Mouse (Mus musculus) neural tube, embryonic 13.5 days (tissue): ENCODE results near the gene Cdc26. TPM values are rescaled to one million over a fixed set of nuclear protein-coding genes. Genes with fewer than 3 reads are reported as not detected.
A peak's percentile ranks its signal among the peaks of the same experiment; 100 is the strongest.

Experiments
- ATAC-seq: fragments of 200-750 bp; cut with Nextera tagmentation; 2 replicates; pipeline ENCODE4 v1.8.0; 2017; ENCODE audit warnings: low read depth, mild to moderate bottlenecking, moderate TSS enrichment, moderate library complexity
- H3K27ac ChIP-seq: fragments of 300-500 bp; sonication (generic); replicated peaks from 2 replicates; pipeline ENCODE4 v1.5.1; 2015; ENCODE audit warnings: moderate library complexity, mild to moderate bottlenecking, inconsistent platforms
- H3K27me3 ChIP-seq: fragments of 300-500 bp; sonication (generic); 2 replicates; pipeline ENCODE4 v1.6.1; 2015; ENCODE audit warnings: mild to moderate bottlenecking, inconsistent platforms
- H3K36me3 ChIP-seq: fragments of 300-500 bp; sonication (generic); 2 replicates; pipeline ENCODE4 v1.6.1; 2015; ENCODE audit warnings: mild to moderate bottlenecking, inconsistent platforms
- H3K4me1 ChIP-seq: fragments of 300-500 bp; sonication (generic); replicated peaks from 2 replicates; pipeline ENCODE4 v1.6.1; 2015; ENCODE audit warnings: inconsistent platforms
- H3K4me2 ChIP-seq: fragments of 300-500 bp; sonication (generic); 2 replicates; pipeline ENCODE4 v1.6.1; 2015; ENCODE audit warnings: inconsistent platforms, mild to moderate bottlenecking, moderate library complexity
- H3K4me3 ChIP-seq: fragments of 300-500 bp; sonication (generic); 2 replicates; pipeline ENCODE4 v1.5.1; 2015; ENCODE audit warnings: mild to moderate bottlenecking, inconsistent platforms
- H3K9ac ChIP-seq: fragments of 300-500 bp; sonication (generic); 2 replicates; pipeline ENCODE4 v1.6.1; 2015; ENCODE audit warnings: moderate library complexity, mild to moderate bottlenecking, inconsistent platforms
- H3K9me3 ChIP-seq: fragments of 300-500 bp; sonication (generic); 2 replicates; pipeline ENCODE4 v1.6.1; 2016; ENCODE audit warnings: inconsistent platforms
- WGBS: fragments of 180-500 bp; shearing (Covaris S2); methylation state at CpG from one replicate; pipeline ENCODE4 v1.1.7; 2015; 5-methylcytosine and 5-hydroxymethylcytosine counted together
- polyA plus RNA-seq: library from polyadenylated mRNA; unstranded; fragments of >200 nt; fragmentation: Nextera tagmentation; extraction: Ambion mirVana; gene quantifications from 2 replicates; pipeline ENCODE4 v1.2.1, GENCODE M21; 2015

Gene Cdc26
- polyA plus RNA-seq, 1 experiment from 2014 or later, result 98.8 TPM

GRCm38 (mm10) chr4:62393459-62393858, 15.0 kb downstream of the Cdc26 start:
- H3K27me3 ChIP-seq, result no peaks in the 10 kb centered on the region
- no peak overlapping the region for H3K4me3 ChIP-seq
- no peaks in the 10 kb centered on the region for H3K9me3 ChIP-seq
- no peak overlapping the region for H3K4me2 ChIP-seq
- no peaks in the 10 kb centered on the region for H3K4me1 ChIP-seq
- H3K36me3 ChIP-seq, result peaks cover 87% of the 10 kb centered on the region
- 9% methylated on average over 6 of the region's 6 CpGs for WGBS
- ATAC-seq, result no peak
- no peak overlapping the region for H3K9ac ChIP-seq
- 0 out of 2 replicates have a peak overlapping the region, but pooled peaks have one; percentile 4 for H3K27ac ChIP-seq

GRCm38 (mm10) chr4:62391892-62392291, 16.6 kb downstream of the Cdc26 start:
- no peaks in the 10 kb centered on the region for H3K27me3 ChIP-seq
- no peak overlapping the region for H3K9ac ChIP-seq
- H3K4me2 ChIP-seq, result no peak overlapping the region
- no peak for ATAC-seq
- H3K4me3 ChIP-seq, result no peak overlapping the region
- no peaks in the 10 kb centered on the region for H3K9me3 ChIP-seq
- no peak overlapping the region for H3K27ac ChIP-seq
- 89% methylated on average over 7 of the region's 7 CpGs for WGBS
- no peaks in the 10 kb centered on the region for H3K4me1 ChIP-seq
- peaks cover 84% of the 10 kb centered on the region for H3K36me3 ChIP-seq

- Histone ChIP-seq H3K9ac (no peak overlapping the region), H3K27ac (no peak overlapping the region), H3K9me3 (no peaks in the 10 kb centered on the region), H3K27me3 (no peaks in the 10 kb centered on the region), H3K4me3 (no peak overlapping the region), H3K4me1 (no peaks in the 10 kb centered on the region), H3K36me3 (peaks cover 73% of the 10 kb centered on the region), H3K4me2 (no peak overlapping the region)
- WGBS, result 86% methylated on average over 5 of the region's 5 CpGs
- no peak for ATAC-seq
Measured at GRCm38 (mm10) chr4:62389592-62390512, 18.6 kb downstream of the Cdc26 start.

- no peak for ATAC-seq
- no peaks in the 10 kb centered on the region for H3K9me3 ChIP-seq
- no peak overlapping the region for H3K4me2 ChIP-seq
- peaks cover 38% of the 10 kb centered on the region for H3K36me3 ChIP-seq
- no peak overlapping the region for H3K27ac ChIP-seq
- 92% methylated on average over 7 of the region's 7 CpGs for WGBS
- no peak overlapping the region for H3K9ac ChIP-seq
- no peaks in the 10 kb centered on the region for H3K27me3 ChIP-seq
- H3K4me3 ChIP-seq, result no peak overlapping the region
- H3K4me1 ChIP-seq, result no peaks in the 10 kb centered on the region
Measured at GRCm38 (mm10) chr4:62385439-62385838, 23.0 kb downstream of the Cdc26 start.

- Histone ChIP-seq H3K27me3 (no peaks in the 10 kb centered on the region), H3K36me3 (peaks cover 26% of the 10 kb centered on the region), H3K4me1 (0 out of 2 replicates have a peak, but pooled peaks cover under 1% of the 10 kb centered on the region), H3K27ac (no peak overlapping the region), H3K4me2 (no peak overlapping the region), H3K4me3 (no peak overlapping the region), H3K9me3 (no peaks in the 10 kb centered on the region), H3K9ac (no peak overlapping the region)
- ATAC-seq, result no peak
- 87% methylated on average over 1 of the region's 1 CpGs for WGBS
Measured at GRCm38 (mm10) chr4:62384159-62384558, 24.3 kb downstream of the Cdc26 start.

GRCm38 (mm10) chr4:62383752-62384151, 24.7 kb downstream of the Cdc26 start:
- Histone ChIP-seq H3K4me1 (0 out of 2 replicates have a peak, but pooled peaks cover 4% of the 10 kb centered on the region), H3K27me3 (no peaks in the 10 kb centered on the region), H3K4me2 (no peak overlapping the region), H3K4me3 (no peak overlapping the region), H3K27ac (no peak overlapping the region), H3K36me3 (peaks cover 22% of the 10 kb centered on the region), H3K9ac (no peak overlapping the region), H3K9me3 (no peaks in the 10 kb centered on the region)
- ATAC-seq, result no peak
- 91% methylated on average over 7 of the region's 7 CpGs for WGBS

DNA sequence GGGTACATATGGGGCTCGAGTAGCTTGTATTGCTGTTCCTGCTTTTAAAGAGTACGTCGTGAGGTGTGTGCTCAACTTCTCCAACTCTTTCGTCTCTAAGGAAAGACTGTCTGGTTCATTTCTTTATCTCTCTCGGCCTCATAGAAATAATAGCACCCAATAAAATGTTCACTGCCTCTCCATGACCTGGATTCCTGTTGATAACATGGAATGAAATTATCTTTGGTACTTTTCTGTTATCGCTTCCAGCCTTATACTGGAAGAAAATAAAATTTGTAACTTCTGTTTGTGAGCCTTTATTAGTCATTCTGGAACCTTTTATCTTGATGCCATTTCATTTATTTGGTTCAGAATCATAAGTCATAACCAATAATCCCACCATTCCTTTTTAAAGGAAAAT, 25.2 kb downstream of the Cdc26 start:
- ATAC-seq, result no peak
- Histone ChIP-seq H3K9me3 (no peaks in the 10 kb centered on the region), H3K4me2 (no peak overlapping the region), H3K4me1 (0 out of 2 replicates have a peak, but pooled peaks cover 7% of the 10 kb centered on the region), H3K9ac (no peak overlapping the region), H3K27ac (no peak overlapping the region), H3K36me3 (peaks cover 16% of the 10 kb centered on the region), H3K4me3 (no peak overlapping the region), H3K27me3 (no peaks in the 10 kb centered on the region)
- 95% methylated on average over 6 of the region's 6 CpGs for WGBS

DNA sequence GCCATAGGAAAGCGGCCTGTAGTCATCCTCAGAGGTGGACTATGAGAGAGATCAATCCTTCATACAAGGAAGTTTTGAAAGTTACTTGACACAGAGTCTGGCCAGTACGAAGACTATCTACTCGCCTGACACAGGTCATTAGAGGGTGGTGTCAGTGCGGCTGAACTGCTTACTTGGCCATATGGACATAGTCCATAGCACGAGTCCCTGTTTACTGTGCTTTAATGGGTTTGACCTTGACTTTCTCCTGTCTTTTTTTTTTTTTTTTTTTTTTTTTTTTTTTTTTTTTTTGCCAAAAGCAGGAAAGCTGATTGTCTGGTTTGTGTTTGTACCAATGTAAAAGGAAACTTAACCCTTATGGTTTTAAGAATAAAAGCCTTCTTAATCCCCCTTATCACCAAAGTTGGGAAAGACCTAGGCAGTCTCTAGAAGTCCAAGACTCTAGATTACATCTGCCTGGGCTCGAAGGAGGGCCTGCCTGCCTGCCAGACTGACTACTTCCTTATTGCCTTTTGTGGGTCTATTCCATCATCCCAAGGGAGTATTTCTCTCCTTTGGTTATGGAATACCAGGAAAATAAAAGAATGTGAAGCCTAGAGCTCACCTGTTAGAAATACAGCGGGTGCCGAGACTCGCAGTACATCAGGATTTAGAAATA, 28.6 kb downstream of the Cdc26 start:
- H3K9me3 ChIP-seq, result no peaks in the 10 kb centered on the region
- no peak overlapping the region for H3K27ac ChIP-seq
- no peak overlapping the region for H3K9ac ChIP-seq
- H3K27me3 ChIP-seq, result no peaks in the 10 kb centered on the region
- 0 out of 2 replicates have a peak, but pooled peaks cover 7% of the 10 kb centered on the region for H3K4me1 ChIP-seq
- H3K4me2 ChIP-seq, result no peak overlapping the region
- WGBS, result 92% methylated on average over 9 of the region's 9 CpGs
- no peak for ATAC-seq
- H3K4me3 ChIP-seq, result no peak overlapping the region
- H3K36me3 ChIP-seq, result no peaks in the 10 kb centered on the region

DNA sequence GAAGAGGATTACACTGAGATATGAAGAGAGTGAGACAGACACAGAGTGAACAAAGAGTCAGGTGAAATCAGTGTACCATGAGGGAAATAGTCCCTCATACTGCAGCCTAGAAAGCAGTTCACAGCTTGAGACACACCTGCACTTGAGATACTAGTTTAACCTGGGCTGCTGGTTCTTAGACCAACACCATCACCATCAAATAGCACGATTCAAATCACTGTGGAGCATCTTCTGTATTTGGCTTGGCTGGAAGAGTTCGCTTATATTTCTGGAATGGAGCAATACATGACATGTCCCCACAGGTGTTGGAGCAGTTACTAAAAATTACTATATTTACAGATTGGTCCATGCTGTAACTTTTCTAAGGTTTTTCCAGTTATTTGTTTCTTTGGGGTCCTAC, 32.3 kb downstream of the Cdc26 start:
- H3K36me3 ChIP-seq, result no peaks in the 10 kb centered on the region
- H3K4me1 ChIP-seq, result 0 out of 2 replicates have a peak, but pooled peaks cover 7% of the 10 kb centered on the region
- H3K9me3 ChIP-seq, result no peaks in the 10 kb centered on the region
- H3K27me3 ChIP-seq, result no peaks in the 10 kb centered on the region
- H3K9ac ChIP-seq, result no peak overlapping the region
- no peak overlapping the region for H3K4me2 ChIP-seq
- WGBS, result 95% methylated on average over 2 of the region's 2 CpGs
- no peak overlapping the region for H3K27ac ChIP-seq
- no peak for ATAC-seq
- H3K4me3 ChIP-seq, result no peak overlapping the region

DNA sequence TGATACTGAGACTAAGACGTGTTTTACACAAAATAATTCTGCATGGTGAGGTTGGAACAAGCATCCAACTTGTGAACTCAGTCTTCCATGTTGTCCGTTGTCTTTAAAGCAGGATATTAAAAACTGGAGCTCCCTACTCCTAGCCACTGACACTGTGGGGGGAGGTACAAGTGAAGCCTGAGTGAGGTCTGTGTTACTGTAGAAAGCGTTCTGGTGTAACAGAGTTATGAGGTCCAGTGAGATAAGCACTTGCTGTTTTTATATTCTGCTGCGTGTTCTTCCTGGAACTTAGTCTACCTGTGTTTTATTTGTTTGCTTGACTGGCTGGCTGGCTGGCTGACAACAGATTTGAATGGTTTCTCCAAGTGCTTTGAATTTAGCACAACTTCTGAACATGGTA, 34.1 kb downstream of the Cdc26 start:
- no peak overlapping the region for H3K27ac ChIP-seq
- no peak overlapping the region for H3K9ac ChIP-seq
- 90% methylated on average over 4 of the region's 4 CpGs for WGBS
- no peak for ATAC-seq
- H3K27me3 ChIP-seq, result no peaks in the 10 kb centered on the region
- no peak overlapping the region for H3K4me2 ChIP-seq
- 0 out of 2 replicates have a peak, but pooled peaks cover 7% of the 10 kb centered on the region for H3K4me1 ChIP-seq
- no peaks in the 10 kb centered on the region for H3K9me3 ChIP-seq
- no peak overlapping the region for H3K4me3 ChIP-seq
- H3K36me3 ChIP-seq, result no peaks in the 10 kb centered on the region

DNA sequence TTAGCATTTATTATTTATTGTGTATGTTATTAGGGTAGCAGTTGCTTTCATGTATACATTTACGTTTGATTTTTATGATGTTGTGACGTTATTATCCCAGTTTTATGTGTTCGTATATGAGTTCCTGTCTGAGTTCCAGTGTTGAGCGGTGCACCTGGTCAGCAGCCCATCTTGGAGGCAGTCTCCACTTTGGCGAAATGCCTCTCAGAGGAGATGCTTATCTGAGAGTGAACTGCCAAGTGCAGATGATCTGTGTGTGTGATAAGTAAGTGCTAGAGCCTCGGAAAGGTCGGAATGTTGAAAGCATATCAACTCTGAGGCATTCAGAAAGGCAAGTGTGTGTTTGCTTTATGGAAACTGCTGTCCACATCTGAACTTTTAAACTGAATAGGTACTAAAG, 34.8 kb downstream of the Cdc26 start:
- Histone ChIP-seq H3K4me2 (no peak overlapping the region), H3K27ac (no peak overlapping the region), H3K36me3 (no peaks in the 10 kb centered on the region), H3K4me1 (0 out of 2 replicates have a peak, but pooled peaks cover 3% of the 10 kb centered on the region), H3K27me3 (no peaks in the 10 kb centered on the region), H3K4me3 (no peak overlapping the region), H3K9me3 (no peaks in the 10 kb centered on the region), H3K9ac (no peak overlapping the region)
- 88% methylated on average over 7 of the region's 7 CpGs for WGBS
- no peak for ATAC-seq

DNA sequence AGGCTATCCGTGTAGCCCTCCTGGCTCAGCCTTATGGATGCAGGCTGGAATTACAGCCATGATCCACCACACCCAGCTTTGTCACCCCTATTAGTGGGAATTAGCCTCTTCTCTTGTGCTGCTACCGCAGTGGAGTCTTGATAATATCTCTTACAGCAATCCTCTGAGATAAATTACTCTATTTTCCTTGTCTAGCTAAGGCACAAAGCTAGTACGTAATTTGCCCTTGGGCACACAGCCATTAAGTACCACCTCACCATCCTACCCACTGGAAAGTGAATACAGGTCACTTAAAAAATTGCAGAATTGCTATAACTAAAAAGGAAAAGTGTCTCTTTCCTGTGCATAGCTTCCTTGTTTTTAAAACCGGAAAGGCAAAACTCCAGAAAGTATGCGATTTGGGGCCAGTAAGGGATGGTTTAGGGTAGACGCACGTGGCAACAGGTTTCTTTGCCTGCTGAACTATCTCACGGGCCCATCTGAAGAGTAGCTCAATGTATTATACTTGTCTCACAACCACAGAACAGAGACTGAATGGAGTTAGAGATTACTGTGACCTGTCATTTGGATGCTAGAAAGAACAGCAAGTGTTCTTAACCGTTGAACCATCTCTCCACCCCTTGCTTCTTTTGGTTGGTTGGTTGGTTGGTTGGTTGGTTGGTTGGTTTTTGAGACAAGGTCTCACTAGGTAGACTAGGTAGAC, 35.5 kb downstream of the Cdc26 start:
- Histone ChIP-seq H3K9ac (no peak overlapping the region), H3K27ac (no peak overlapping the region), H3K27me3 (no peaks in the 10 kb centered on the region), H3K36me3 (no peaks in the 10 kb centered on the region), H3K4me1 (no peaks in the 10 kb centered on the region), H3K9me3 (no peaks in the 10 kb centered on the region), H3K4me3 (no peak overlapping the region), H3K4me2 (no peak overlapping the region)
- WGBS, result 87% methylated on average over 9 of the region's 9 CpGs
- ATAC-seq, result no peak
